Mouse (Mus musculus) layer of hippocampus, adult 9-11 months (tissue): ENCODE measurements around the gene Dnm2.
"Not testable (repeated sequence)": the region's sequence is repeated elsewhere in the genome, so short reads cannot be mapped to it uniquely, and the experiment has no call there.

Experiments
- DNase-seq: peaks from one replicate; pipeline ENCODE4 v3.0.0; 2022

The Dnm2 gene

DNA sequence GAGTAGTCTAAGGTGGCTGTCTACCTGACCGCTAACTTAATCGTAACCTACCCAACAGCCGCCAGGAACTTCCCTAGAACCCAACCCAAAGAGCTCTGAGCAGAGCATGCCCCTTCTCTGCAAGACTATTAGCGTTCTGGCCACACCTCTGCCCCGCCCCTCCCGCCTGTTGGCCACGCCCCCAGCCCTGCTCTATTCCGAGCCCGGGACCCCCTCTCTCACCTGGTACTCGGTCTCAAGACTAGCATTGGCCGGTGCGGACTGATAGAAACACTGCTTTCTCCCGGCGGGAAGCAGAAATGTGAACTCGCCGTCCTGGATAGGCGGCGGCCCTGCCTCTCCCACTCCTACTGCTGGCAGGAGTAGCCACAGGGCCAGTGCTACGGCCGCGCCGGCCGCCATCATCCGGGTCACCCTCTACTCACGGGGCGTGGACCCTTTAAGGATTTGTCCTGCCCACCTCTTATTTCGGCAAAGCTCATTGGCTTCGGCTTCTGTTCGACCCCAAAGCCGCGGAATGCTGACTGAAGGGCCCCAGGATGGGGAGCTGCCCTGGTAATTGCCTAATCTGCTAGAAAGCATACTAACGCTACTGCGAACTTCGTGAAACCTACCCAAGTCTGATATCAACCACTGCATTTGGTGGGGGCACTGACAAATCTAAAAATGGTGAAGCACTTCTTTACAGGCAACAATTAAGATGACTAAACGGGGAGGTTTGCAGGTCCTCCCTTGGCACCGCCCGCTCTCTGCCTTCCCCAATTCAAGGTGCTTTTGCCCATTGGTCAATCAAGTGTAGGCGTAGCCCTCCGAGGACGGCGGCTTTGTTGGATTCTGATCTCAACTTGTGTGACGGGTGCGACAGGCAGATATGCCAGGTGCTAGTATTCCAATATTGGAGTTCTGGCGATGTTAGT, 85.3 kb downstream of the Dnm2 start, which contains the start of gene Tmed1:
Gene Tmed1 (minus strand): TSS at position 481 of the 917 bp plus-strand sequence.
- peak; percentile 96 for DNase-seq

DNA sequence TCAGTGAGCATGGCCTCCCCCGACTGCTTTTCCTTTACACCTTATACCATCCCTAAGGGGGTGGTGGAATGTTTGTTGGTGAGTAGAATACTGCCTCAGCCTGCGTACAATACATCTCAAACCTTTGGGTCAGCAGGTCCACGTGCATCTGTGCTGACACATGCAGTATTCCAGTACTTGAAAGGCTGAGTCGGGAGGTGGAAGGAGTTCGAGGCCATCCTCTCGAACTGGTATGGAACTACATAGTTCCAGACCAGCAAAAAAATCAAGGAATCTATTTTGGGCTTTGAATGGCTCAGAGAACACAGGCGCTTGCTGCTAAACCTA, 85.9 kb downstream of the Dnm2 start:
- DNase-seq: no peak

DNA sequence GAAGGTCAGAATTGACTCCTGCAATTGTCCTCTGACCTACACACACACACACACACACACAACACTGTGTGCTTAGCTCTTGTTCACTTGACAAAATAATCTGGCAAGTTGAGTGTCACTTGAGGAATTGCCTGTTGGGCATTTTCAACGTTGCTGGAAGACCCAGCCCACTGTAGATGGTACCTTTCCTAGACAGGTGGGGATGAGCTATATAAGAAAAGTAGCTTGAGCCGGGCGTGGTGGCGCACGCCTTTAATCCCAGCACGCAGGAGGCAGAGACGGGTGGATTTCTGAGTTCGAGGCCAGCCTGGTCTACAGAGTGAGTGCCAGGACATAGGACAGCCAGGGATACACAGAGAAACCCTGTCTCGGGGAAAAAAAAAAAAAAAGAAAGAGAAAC, 86.3 kb downstream of the Dnm2 start:
- DNase-seq: no peak

DNA sequence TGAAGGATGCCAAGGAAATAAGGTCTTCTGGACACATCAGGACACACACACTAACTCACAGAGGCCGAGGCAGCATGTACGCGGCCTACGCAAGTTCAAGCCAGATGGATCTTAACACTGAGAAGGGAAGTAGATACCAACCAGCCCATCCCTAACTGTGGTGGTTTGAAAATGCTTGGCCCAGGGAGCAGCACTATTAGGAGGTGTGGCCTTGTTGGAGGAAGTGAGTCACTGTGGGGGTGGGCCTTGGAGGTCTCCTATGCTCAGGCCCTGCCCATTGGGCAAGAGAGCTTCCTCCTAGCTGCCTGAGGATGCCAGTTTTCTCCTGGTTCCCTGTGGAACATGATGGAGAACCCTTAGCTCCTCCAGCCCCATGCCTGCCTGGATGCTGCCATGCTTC, 88.8 kb downstream of the Dnm2 start:
- no peak for DNase-seq

DNA sequence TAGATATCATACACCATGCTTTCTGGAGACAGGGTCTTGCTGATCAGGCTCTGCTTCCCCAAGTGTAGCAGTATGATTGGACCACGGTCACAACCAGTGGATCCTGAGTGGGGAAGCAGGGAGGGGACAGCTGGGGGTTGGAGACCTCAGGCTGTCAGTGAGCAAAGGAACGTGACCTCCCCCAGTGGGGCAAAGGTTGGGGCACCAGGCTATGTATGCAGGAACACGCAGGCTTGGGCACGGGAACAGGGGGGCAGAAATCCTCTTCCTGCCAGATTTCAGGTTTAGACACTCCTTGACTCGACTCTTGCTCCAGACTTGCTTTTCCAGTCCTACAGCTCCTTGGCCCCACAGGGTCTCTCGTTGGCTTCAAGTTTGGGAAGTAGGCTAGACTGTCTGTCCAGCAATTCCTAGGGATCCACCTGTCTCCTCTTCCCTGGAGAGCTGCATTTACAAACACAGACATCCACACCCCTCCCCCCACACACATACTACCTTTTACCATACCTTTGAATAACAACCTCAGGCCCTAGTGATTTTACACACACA, 93.3 kb downstream of the Dnm2 start:
- no peak for DNase-seq

DNA sequence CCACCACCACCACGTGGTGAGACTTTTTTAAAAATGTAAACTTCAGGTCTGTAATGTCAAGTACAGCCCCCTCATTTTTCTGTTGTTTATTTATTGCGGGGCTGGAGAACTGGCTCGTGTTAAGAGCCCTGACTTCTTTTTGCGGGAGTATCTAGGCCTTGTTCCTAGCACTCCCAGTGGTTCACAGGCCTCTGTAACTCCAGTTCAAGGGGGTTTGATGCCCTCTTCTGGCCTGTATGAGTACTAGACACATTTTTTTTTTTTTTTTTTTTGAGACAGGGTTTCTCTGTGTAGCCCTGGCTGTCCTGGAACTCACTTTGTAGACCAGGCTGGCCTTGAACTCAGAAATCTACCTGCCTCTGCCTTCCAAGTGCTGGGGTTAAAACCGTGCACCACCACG, 94.0 kb downstream of the Dnm2 start:
- not testable (repeated sequence) for DNase-seq

DNA sequence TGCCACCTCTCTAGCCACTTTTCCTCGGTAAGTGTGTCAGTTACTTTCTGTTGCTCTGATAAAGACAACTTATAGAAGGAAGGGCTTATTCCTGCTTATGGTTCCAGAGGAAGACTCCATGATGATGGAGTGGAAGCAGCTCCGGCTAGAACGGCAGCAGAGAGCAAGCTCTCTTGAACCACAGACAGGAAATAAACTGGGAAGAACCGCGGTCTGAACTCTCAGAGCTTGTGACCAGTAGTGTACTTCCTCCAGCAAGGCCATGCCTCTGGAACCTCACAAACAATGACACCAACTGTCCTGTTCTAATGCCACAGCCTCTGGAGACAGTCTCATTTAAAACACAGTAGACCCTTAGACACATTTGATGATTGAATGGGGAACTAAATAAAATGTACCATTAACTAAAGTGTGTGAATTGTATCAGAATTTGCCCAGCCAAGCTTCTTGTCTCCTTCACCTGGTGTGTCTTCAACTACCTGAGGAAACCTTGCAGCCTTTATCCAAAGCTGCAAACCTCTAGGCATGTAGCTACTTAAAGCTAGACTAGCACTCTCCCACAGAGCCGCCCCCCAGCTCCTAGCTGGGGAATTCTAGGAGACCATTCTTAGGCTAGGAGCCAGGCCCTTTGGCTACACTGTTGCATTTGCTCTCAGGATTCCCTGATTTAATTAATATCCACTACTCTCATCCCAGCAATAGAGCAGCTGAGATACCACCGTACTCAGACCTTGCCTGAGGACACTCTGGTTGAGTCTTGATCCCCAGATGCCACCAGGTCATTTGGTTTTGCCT, 100.6 kb downstream of the Dnm2 start:
- no peak for DNase-seq

DNA sequence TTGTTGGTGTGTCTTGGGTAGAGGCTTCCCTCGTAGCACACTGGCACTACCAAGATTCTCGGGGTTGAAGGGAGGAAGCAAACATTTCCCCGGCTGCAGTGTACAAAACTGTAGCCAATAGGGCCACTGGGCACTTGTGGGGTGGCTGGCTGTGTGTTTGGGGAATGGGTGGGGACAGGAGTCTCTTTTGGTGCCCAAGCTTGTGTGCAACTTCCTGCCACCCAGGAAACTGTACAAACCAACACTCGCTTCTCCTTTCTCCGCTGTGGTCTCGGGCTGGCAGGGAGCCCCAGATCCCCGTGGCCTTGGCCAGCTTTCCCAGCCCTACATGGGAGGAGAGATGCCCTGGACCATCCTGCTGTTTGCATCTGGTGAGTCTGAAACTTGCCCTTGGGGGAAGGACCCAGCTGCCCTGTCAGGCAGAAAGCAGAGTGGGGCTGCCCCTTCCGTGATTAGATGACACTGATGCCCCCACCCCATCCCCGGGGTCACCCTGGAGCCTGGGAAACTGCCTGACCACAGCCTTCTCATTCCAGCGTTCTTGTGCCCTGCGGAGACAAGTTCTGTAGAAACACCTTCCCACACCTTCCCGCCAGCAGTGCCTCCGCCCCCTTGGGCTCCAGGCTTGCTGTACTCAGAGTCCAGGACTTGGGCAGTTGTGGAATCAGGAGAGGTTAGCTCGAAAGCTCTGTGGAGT, 101.4 kb downstream of the Dnm2 start, which contains the start of gene AB124611:
Gene AB124611 (plus strand): TSS at position 240 of the 697 bp plus-strand sequence.
- DNase-seq: peak; percentile 52

DNA sequence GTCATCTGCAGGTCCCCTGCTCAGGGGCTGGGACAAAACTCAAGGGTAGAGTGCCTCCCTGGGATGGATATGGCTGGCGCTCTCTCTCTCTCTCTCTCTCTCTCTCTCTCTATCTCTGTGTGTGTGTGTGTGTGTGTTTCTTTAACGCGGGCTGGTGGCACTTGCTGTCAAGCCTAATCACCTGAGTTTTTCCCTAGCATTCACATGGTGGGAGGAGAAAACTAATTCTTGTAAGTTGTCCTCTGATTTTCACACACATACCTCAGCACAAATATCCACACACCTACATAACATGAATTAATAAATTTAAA, 101.9 kb downstream of the Dnm2 start:
- DNase-seq: no peak

DNA sequence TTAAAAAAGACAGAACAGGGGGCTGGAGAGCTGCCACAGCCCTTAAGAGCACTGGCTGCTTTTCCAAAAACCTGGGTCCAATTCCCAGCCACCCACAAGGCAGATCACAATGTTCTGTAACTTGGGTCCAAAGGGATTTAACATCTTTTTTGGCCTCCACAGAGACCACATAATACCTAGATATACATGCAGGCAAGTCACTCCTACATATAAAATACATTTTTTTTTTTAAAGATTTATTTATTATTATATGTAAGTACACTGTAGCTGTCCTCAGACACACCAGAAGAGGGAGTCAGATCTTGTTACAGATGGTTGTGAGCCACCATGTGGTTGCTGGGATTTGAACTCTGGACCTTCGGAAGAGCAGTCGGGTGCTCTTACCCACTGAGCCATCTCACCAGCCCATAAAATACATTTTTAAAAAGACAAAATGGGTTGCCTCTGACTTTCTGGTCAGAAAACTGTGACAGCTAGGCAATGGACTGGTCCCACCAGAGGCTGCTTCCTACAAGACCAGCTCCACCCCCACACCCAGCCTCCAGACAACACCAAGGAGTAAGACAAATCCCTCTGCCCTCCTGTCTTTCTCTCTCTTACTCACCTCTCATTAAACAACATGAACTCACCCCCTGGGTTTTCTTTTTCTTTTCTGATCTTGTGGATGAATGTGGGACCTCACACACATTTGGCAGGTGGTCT, 102.5 kb downstream of the Dnm2 start:
- no peak for DNase-seq

DNA sequence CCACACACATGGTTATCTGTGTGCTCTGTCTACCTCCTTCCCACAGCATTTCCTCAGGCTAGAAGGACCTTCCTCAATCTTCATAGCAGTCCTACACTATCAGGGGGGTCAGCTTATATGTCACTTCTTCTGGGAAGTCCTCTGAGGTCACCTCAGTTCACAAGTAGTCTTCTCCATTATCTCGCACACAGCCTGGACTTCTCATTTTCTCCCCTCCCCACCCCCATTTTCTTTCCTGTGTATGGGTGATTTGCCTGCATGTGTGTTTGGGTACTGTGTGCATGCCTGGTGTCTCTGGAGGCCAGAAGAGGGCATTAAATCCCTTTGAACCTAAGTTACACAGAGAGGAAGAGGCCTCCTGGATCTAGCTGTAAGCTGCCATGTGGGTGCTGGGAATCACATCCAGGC, 103.2 kb downstream of the Dnm2 start:
- DNase-seq: no peak

DNA sequence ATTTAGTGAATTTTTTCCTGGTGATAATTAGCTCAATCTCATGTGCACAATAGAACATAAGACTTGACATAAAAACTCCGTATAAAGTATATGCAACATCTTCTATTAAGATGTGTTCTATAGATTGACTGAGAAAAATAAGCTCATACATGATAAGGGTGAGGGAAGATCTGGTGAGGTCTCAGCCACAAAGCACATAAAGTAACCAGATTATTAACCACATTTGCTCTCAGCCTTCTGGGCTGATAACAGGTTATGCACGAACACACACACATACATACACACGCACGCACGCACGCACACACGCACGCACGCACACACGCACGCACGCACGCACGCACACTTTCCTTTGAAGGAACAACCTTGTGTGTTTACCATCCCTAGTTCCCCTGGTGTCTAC, 111.8 kb downstream of the Dnm2 start:
- DNase-seq: no peak

DNA sequence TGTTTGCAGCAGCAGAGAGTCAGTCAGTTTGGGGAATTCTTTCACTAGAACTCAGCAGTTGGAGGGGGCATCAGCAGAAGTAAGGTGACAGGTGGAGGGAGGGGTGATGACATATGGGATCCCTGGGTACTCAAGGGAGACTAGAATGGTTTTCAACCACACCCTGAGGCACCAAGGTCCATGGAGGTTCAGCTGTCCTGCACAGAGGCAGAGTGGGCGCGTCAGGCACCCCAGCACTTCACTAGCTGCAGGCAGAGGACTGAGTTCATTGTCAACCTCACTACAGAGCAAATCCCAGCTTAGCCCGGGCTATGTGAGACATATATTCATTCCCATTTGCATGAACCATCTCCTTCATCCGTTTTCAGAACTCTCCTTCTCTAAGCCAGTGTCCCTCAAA, 112.3 kb downstream of the Dnm2 start:
- DNase-seq: no peak

DNA sequence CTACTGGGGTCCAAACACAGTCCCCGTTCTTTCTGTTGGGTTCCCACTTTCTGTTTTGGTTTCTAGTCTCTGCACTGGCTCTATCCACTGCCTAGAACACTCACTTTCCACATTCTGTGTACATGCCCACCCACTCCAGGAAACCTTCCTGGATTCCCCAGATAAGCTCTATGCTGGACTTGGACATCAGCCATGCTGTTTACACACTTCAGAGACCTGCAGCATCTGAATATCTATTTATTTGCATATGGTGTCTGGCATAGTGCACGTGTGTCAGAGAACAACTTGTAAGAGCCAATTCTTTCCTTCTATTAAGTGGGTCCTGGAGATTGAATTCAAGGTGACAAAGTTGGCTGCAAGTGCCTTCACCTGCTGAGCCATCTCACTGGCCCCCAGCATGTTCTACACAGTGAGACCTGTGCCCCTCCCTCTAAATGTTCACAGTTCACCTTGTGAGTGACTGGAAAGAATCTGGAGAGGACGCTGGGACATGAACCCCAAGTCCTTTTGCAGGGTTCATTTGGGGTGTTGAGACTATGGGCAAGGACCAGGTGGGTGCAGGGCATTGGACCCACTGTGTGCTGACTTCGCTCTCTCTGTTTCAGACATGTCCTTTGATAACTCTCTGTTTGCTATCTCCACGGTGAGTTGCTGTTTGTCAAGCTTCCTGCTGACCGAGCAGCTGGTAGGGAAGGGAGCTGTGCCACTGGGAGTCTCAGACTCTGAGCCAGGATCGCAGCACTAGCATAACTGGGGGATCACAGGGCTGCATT, 115.5 kb downstream of the Dnm2 start:
- no peak for DNase-seq

DNA sequence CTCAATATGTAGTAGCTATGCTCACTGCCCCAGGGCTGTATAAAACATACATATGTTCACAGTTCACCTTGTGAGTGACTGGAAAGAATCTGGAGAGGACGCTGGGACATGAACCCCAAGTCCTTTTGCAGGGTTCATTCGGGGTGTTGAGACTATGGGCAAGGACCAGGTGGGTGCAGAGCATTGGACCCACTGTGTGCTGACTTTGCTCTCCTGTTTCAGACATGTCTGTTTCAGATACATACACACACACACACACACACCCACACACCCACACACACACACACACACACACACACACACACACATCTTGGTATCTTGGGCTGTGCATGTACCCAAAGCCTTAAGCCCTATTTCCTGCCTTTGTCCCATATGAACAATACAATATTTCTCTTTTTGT, 117.3 kb downstream of the Dnm2 start:
- not testable (repeated sequence) for DNase-seq

DNA sequence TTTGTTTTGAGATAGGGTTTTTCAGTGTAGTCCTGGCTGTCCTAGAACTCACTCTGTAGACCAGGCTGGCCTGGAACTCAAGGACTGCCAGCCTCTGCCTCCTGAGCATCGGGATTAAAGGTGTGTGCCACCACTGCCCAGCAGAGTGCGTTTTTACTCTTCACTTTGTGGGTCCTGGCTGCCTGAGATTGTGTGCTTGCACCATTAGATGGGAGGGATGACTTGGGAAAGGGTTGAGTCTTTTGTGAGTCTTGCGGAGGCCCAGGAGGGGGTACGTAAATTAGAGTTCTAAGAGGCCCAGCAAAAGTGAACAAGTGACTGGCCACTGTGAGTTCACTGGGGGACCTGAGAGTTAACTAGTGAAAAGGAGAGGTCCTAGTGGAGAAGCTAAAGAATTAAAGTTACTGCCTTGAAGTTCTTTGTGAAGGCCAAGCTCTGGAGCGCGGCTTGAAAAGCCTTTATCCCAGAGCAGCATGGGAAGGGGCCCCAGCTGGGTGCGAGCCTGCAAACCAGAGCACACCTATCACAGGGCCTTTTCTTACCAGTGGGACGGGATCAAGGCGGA, 120.7 kb downstream of the Dnm2 start:
- DNase-seq: peak; percentile 15

DNA sequence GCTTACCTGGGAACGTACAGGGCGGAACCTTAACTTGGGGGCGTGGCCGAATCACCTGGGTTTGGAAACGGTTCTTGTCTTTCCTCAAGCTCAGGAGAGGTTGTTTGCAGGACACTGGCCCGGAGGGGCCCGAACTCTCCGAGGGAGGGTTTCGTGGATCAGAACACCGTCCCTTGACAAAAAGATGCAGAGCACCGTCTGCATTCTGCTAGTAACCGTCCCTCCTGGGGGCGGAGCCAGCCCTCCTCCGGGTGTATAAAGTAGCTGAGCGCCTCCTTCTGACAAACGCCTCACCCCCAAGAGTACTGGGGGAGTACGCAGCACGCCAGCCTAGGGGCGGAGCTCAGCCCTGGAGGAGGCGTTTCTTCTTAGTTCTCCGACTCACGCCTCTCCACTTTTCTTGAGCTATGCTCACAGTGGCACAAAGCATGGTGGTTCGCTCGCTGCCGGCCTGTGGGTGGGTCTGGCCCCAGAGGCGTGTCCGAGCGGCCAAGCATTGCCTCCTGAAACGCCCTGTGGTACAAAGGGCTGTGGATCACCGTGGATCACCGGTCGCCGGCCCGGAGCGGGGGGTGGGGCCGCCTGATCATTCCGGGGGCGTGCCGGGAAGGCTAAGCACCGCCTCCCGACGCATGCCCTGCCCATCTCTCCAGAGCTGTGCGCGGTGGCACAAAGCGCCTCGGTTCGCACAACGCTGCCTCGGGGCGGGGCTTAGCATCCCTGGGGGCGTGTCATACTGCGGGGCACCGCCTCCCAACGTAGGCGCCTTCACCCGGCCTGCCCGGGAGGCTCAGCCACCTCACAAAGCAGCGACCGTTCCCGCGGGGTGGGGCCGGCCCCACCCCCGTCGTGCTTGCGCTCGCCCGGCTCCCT, 121.4 kb downstream of the Dnm2 start:
- peak; percentile 99 for DNase-seq

DNA sequence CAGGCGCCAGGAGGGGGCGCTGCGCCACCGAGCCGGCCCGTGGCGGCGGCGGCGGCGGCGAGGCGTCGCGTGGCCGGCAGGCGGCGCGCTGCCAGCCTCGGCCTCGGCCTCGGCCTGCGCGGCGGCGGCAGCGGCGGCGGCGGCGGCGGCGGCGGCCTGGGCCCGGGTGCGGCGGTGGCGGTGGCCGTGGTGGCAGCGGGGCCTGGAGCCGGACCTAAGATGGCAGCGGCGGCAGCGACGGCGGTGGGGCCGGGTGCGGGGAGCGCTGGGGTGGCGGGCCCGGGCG, 122.0 kb downstream of the Dnm2 start, which contains the start of gene Carm1:
Gene Carm1 (plus strand): TSS at position 106 of the 286 bp plus-strand sequence.
- peak; percentile 58 for DNase-seq

DNA sequence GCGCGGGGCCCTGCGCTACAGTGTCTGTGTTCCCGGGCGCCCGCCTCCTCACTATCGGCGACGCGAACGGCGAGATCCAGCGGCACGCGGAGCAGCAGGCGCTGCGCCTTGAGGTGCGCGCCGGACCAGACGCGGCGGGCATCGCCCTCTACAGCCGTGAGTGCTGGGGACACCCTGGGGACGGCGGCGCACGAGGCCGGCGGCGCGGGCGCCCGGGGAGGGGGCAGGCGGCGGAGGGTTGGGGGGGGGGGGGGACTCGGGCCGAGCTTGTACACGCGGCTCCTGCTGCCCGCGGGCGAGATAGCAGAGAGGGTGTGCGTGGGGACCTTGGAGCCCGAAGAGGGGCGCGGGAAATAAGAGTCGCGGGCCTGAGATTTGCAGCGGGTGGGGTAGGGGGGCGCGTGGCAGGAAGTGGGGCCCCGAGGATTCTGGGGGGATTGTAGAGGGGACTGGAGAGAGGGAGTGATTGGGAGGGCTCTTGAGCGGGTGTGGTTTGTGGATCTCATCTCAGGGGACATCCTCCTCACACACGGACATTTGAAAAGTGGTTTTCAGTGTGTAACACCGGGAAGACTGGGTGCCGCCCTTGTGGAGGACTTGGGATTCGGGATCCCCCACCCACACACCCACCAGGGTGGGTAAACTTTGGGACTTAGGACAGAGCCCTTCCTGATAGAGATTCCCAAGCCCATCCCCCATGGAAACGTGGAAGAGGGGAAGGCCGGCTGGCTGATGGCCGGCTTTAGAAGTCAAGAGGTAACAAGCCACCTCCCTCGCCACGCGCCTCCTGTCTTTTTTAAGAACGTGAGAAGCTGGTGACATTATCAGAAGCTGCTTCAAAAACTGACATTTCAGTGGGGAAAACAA, 122.6 kb downstream of the Dnm2 start:
- peak; percentile 34 for DNase-seq

DNA sequence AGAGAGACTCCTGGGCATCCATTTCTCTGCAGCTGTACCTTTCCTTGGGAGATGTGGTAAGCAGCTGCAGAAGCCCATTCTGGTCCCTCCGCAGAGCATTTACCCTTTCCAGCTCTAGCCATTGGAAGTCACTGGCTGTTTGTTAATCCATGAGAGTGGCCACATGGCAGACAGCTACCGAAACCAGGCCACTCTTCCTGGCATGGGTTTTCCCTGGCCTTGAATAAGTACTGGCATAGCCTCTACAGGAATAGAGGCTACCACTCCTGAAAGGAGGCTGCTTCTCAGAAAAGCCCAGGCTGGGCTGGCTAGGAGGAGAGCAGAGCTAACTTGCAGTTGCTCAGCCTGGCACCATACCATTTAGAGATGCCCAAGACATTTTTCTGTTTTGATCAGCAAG, 126.3 kb downstream of the Dnm2 start:
- DNase-seq: no peak
